Mouse (Mus musculus) forebrain, embryonic 13.5 days (tissue): ENCODE measurements around the gene Nphp3. TPM values are rescaled to one million over a fixed set of nuclear protein-coding genes. Genes with fewer than 3 reads are reported as not detected.

Experiments used
- ATAC-seq: fragments of 200-750 bp; cut with Nextera tagmentation; 2 replicates; pipeline ENCODE4 v1.8.0; 2017
- H3K27ac ChIP-seq: fragments of 300-500 bp; sonication (generic); 2 replicates; pipeline ENCODE4 v1.5.1; 2015; ENCODE audit warnings: inconsistent platforms, mild to moderate bottlenecking, moderate library complexity
- H3K27me3 ChIP-seq: fragments of 300-500 bp; sonication (generic); 2 replicates; pipeline ENCODE4 v1.6.1; 2015; ENCODE audit warnings: mild to moderate bottlenecking, inconsistent platforms
- H3K36me3 ChIP-seq: fragments of 300-500 bp; sonication (generic); 2 replicates; pipeline ENCODE4 v1.6.1; 2015; ENCODE audit warnings: mild to moderate bottlenecking, inconsistent platforms; ENCODE audit not compliant: poor library complexity, severe bottlenecking
- H3K4me1 ChIP-seq: fragments of 300-500 bp; sonication (generic); 2 replicates; pipeline ENCODE4 v1.6.1; 2015; ENCODE audit warnings: inconsistent platforms
- H3K4me2 ChIP-seq: fragments of 300-500 bp; sonication (generic); 2 replicates; pipeline ENCODE4 v1.6.1; 2015; ENCODE audit warnings: inconsistent platforms, mild to moderate bottlenecking, moderate library complexity
- H3K4me3 ChIP-seq: fragments of 300-500 bp; sonication (generic); 2 replicates; pipeline ENCODE4 v1.5.1; 2015; ENCODE audit warnings: mild to moderate bottlenecking, inconsistent platforms
- H3K9ac ChIP-seq: fragments of 300-500 bp; sonication (generic); 2 replicates; pipeline ENCODE4 v1.6.1; 2015; ENCODE audit warnings: mild to moderate bottlenecking, inconsistent platforms
- H3K9me3 ChIP-seq: fragments of 300-500 bp; sonication (generic); replicated peaks from 2 replicates; pipeline ENCODE4 v1.6.1; 2016; ENCODE audit warnings: inconsistent platforms
- WGBS: fragments of 180-500 bp; shearing (Covaris S2); methylation state at CpG from one replicate; pipeline ENCODE4 v1.1.7; 2015; 5-methylcytosine and 5-hydroxymethylcytosine counted together
- polyA plus RNA-seq: library from polyadenylated mRNA; unstranded; fragments of >200 nt; fragmentation: Nextera tagmentation; extraction: Ambion mirVana; gene quantifications from 2 replicates; pipeline ENCODE4 v1.2.1, GENCODE M21; 2015

The Nphp3 gene
- 2.9 and 3.1 TPM in 2 replicates for polyA plus RNA-seq

DNA sequence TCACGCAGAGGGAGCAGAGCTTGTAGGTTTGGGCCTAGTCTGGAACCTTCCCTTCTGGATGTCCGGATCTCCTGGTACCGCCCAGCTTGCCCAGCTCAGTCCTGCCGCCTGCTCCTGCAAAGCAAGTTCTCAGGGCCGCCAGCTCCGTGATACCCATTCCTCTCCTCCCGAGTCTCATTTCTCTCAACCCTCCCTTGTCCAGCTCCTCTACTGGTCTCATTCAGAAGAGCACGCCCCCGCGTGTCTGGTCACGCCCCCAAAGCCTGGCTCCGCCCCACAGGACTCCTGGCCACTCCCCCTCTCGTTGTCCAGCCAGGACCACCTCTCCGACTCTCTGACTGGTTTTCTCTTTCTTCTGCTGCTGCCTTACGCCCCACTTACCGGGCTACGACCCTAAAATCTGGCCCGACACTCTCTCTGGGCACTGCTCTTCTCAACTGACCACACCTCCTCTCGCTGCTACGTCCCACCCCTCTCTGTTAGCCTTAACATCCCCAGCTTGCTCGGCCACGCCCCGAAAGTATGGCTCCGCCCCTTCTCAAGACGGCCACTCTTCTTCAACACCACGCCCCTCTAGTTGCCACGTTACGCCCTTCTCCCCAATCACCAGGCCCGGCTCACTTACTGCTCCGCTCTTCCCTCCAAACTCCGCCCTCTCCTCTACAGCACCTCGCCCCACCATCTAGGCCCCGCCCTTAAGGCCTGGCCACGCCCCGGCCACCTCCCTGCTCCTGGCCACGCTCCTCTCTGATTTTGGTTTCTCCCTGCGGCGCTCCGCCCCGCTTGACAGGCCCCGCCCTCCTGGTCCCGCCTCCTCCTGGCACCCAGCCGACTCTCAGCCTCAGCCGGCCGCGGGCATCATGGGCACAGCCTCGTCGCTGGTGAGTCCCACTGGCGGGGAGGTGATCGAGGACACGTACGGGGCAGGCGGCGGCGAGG is at the start of gene Nphp3:
Nphp3 (plus strand) TSS at position 624 of the 939 bp plus-strand sequence.
- H3K4me1 ChIP-seq, result 0 out of 2 replicates have a peak, but pooled peaks cover 9% of the 10 kb centered on the region
- H3K4me3 ChIP-seq, result peak within 1 kb of the TSS; percentile 67
- H3K9ac ChIP-seq, result peak within 1 kb of the TSS; percentile 71
- peak; percentile 98 for ATAC-seq
- WGBS, result 1% methylated on average over 55 of the region's 55 CpGs
- no peaks in the 10 kb centered on the region for H3K36me3 ChIP-seq
- H3K4me2 ChIP-seq, result peak within 1 kb of the TSS; percentile 72
- H3K9me3 ChIP-seq, result no peaks in the 10 kb centered on the region
- H3K27me3 ChIP-seq, result peaks cover 3% of the 10 kb centered on the region
- peak within 1 kb of the TSS; percentile 69 for H3K27ac ChIP-seq

DNA sequence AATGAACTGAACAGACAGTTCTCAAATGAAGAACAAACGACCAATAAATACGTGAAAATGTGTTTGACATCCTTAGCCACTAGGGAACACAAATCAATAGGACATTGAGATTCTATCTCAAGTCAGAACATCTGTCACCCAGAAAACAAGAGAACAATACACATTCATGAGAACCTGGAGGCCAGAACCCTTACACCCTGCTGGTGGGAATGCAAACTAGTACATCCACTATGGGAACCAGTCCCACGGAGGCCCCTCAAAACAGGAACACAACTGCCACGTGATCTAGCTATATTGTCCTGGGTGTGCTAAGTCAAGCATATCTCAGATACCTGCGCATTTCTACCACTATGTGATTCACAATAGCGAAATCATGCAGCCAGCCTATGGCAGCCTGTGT is 43.6 kb upstream of the Nphp3 start:
- no peaks in the 10 kb centered on the region for H3K27me3 ChIP-seq
- H3K9ac ChIP-seq, result no peak overlapping the region
- 77% methylated on average over 6 of the region's 6 CpGs for WGBS
- no peak overlapping the region for H3K4me2 ChIP-seq
- no peaks in the 10 kb centered on the region for H3K9me3 ChIP-seq
- no peak for ATAC-seq
- H3K4me1 ChIP-seq, result no peaks in the 10 kb centered on the region
- H3K36me3 ChIP-seq, result no peaks in the 10 kb centered on the region
- no peak overlapping the region for H3K4me3 ChIP-seq
- H3K27ac ChIP-seq, result no peak overlapping the region

DNA sequence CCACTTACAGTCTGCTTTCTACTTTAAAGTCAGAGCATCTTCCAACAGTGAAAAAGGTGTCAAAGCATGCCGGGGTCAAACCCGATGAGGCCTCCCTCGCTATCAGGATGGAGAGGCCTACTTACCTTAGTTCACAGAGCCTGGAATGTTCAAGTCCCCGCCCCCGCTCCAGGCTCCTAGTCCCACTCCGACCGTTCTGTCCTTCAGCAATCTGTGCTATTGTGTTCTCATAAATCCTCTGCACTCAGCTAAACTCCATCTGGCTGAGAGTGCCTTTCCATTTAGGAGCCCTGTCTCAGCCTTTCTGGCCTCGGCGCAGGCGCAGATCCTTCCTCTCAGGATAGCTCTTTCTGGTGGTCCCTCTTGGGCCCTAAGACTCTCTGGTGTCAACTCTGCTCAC is 42.4 kb upstream of the Nphp3 start:
- Histone ChIP-seq H3K36me3 (no peaks in the 10 kb centered on the region), H3K4me2 (no peak overlapping the region), H3K27me3 (no peaks in the 10 kb centered on the region), H3K27ac (no peak overlapping the region), H3K9me3 (no peaks in the 10 kb centered on the region), H3K4me3 (no peak overlapping the region), H3K9ac (no peak overlapping the region), H3K4me1 (no peaks in the 10 kb centered on the region)
- 79% methylated on average over 10 of the region's 10 CpGs for WGBS
- ATAC-seq, result no peak

DNA sequence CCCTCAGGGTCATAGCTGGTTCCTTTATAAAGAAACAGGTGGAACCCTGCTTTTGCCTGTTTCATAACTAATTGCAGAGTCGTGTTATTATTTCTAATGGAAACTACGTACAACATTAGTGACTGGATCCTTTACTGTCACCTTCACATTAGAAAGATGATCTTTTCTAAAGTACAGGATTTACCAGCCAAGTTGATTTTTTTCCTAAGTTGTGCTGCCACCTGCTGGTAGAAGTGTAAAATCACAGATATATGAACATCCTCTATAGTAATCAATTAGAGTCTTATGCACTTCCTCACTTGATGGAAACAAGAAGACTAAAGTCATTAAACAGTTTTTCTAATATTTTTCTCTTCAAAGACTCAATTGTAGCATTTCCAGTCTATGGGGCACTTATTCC is 5.8 kb upstream of the Nphp3 start:
- Histone ChIP-seq H3K36me3 (no peaks in the 10 kb centered on the region), H3K9me3 (no peaks in the 10 kb centered on the region), H3K4me1 (no peaks in the 10 kb centered on the region), H3K27me3 (peaks cover 3% of the 10 kb centered on the region), H3K9ac (no peak overlapping the region), H3K4me2 (no peak overlapping the region), H3K4me3 (no peak overlapping the region), H3K27ac (no peak overlapping the region)
- no peak for ATAC-seq
- 10% methylated on average over 2 of the region's 2 CpGs for WGBS

DNA sequence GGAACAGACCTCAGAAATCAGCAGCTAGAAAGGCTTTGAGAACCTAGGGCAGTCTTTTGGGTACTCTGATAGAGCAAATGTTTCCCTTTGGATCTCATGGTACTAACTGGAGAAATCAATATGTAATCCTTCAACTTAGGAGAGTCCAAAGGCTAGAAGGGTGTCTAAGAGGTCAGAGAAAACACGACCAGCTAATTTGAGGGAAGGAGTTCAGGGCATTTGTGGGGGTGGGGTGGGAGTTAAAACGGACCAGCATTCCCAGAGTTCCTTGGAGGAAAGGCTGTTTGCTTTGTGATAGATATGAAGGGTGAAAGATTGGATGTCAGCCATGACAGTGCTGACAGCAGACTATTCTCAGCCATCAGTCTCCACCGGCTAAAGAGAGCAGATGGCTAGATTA is 1.7 kb upstream of the Nphp3 start:
- ATAC-seq, result no peak
- no peak overlapping the region for H3K27ac ChIP-seq
- no peaks in the 10 kb centered on the region for H3K36me3 ChIP-seq
- no peak overlapping the region for H3K4me2 ChIP-seq
- H3K27me3 ChIP-seq, result peaks cover 3% of the 10 kb centered on the region
- no peak overlapping the region for H3K4me3 ChIP-seq
- H3K9me3 ChIP-seq, result no peaks in the 10 kb centered on the region
- 0 out of 2 replicates have a peak, but pooled peaks cover 9% of the 10 kb centered on the region for H3K4me1 ChIP-seq
- H3K9ac ChIP-seq, result no peak overlapping the region
- 68% methylated on average over 3 of the region's 3 CpGs for WGBS

DNA sequence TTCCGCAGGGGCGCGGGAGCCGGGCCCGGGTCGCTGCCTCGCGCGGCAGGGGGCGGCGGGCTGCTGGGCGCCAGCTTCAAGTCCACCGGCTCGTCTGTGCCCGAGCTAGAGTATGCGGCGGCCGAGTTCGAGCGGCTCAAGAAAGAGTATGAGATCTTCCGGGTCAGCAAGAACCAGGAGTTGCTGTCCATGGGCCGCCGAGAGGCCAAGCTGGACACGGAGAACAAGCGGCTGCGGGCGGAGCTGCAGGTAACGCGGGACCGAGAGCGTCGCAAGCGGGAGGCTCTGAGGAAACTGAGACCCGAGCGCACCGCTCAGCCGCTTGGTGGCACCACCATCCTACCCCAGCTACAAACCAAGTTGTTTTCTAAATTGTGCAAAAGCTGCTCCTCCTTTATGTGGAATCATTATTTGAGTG is 578 bp downstream of the Nphp3 start:
- Histone ChIP-seq H3K9ac (peak overlapping the region; percentile 71), H3K4me2 (peak overlapping the region; percentile 72), H3K36me3 (no peaks in the 10 kb centered on the region), H3K4me1 (0 out of 2 replicates have a peak, but pooled peaks cover 9% of the 10 kb centered on the region), H3K4me3 (peak overlapping the region; percentile 67), H3K9me3 (no peaks in the 10 kb centered on the region), H3K27ac (peak overlapping the region; percentile 69), H3K27me3 (peaks cover 3% of the 10 kb centered on the region)
- ATAC-seq, result peak; percentile 65
- under 1% methylated on average over 37 of the region's 37 CpGs for WGBS

DNA sequence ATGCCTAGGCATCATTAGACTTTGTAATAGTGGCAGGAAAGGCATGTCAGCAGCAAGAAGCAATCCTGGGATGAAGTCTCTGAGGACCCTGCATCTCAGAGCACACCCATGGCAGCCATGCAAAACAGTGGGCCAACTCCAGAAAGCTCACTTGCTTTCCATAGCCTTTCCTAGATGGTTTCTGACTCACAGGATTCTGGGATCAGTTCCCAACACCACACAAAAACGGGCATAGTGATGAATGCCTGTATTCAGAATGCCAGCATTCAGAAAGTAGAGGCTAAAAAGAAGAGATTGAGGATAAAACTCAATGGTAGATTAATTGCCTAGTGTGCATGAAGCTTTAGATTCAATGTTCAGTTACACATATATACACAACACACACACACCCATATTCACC is 12.2 kb downstream of the Nphp3 start:
- 56% methylated on average over 1 of the region's 1 CpGs for WGBS
- Histone ChIP-seq H3K9ac (no peak overlapping the region), H3K27me3 (no peaks in the 10 kb centered on the region), H3K4me1 (no peaks in the 10 kb centered on the region), H3K9me3 (no peaks in the 10 kb centered on the region), H3K36me3 (peaks cover 22% of the 10 kb centered on the region; the same call in 1 of the 2 replicates), H3K4me2 (no peak overlapping the region), H3K27ac (no peak overlapping the region), H3K4me3 (no peak overlapping the region)
- ATAC-seq, result no peak

DNA sequence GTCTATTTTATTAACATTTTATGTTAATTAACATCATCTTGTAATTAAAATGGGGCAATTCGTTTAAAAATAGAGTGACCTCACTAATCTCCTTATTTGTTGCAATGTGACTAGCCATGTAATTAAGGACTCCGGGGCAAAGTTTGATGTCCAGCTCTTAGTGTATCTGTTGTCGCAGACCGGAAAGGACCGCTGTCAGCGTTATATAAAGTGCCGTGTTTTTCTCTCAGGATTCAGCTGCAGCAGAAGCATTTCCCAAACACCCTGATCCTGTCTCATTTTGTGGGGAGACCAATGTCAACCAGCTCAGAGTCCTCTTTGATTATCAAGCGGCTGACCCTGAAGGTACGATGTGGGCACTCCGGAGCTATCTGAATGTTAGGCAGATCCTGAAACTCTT is 18.7 kb downstream of the Nphp3 start:
- ATAC-seq, result no peak
- Histone ChIP-seq H3K4me3 (no peak overlapping the region), H3K9ac (no peak overlapping the region), H3K27ac (no peak overlapping the region), H3K4me1 (no peaks in the 10 kb centered on the region), H3K9me3 (no peaks in the 10 kb centered on the region), H3K4me2 (no peak overlapping the region), H3K27me3 (no peaks in the 10 kb centered on the region), H3K36me3 (peaks cover 32% of the 10 kb centered on the region)
- 91% methylated on average over 10 of the region's 10 CpGs for WGBS

DNA sequence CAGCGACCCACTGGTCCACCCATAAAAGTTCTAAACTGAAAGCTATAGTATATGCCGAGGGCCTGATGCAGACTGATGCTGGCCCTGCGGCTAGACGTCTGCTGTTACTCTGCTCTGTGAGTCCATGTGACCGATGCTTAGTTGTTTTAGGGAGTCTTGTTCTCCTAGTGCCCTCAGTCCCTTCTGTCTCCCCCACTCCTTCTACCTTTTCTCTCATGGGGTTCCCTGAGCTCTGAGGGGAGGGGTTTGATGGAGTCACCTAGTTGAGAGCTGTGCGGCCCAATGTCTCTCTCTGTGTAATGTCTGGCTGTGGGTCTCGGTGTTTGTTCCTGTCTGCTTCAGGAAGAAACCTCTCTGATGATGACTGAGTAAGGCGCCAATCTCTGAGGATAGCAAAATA is 24.8 kb downstream of the Nphp3 start:
- Histone ChIP-seq H3K27me3 (no peaks in the 10 kb centered on the region), H3K9ac (no peak overlapping the region), H3K9me3 (no peaks in the 10 kb centered on the region), H3K27ac (no peak overlapping the region), H3K4me3 (no peak overlapping the region), H3K4me1 (no peaks in the 10 kb centered on the region), H3K36me3 (peaks cover 34% of the 10 kb centered on the region), H3K4me2 (no peak overlapping the region)
- 96% methylated on average over 8 of the region's 8 CpGs for WGBS
- ATAC-seq, result no peak

DNA sequence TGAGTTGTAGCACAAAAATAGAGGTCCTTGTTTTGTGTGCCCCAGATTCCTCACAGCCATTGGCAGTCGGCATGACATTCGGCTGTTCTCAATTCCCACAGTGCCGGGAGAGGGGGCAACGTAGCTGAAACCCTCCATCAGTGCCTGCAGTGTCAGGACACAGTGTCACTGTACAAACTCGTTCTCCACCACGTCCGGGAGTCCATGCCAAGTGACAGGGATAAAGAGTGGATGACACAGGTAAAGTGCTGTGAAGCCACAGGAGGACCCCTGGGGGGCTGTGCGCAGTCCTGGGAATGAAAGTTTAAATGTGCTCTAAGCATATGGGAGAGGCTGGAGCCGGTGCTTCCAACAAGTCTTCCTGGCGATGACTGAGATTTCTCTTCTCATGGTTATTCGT is 27.5 kb downstream of the Nphp3 start:
- 94% methylated on average over 11 of the region's 11 CpGs for WGBS
- Histone ChIP-seq H3K27ac (no peak overlapping the region), H3K9ac (no peak overlapping the region), H3K4me1 (no peaks in the 10 kb centered on the region), H3K36me3 (peaks cover 32% of the 10 kb centered on the region), H3K4me3 (no peak overlapping the region), H3K4me2 (no peak overlapping the region), H3K27me3 (no peaks in the 10 kb centered on the region), H3K9me3 (no peaks in the 10 kb centered on the region)
- ATAC-seq, result no peak

DNA sequence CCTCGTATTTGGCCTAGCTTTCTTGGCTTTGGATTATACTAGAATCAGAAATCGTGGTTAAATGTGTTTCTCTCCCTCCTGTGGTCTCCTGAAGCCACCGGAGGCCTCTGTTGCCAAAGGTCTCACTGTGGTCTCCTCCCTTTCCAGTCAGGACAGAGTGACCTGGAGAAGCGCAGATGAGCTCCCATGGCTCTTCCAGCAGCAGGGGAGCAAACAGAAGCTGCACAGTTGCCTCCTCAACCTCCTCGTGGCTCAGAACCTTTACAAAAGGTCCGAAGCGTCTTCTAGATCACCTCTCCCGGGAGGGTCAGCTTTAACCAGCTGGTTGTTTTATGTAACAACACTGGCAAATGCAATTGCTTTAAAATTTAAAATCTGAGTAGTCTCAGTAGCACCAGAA is 31.9 kb downstream of the Nphp3 start:
- Histone ChIP-seq H3K4me3 (no peak overlapping the region), H3K36me3 (peaks cover 22% of the 10 kb centered on the region), H3K4me2 (no peak overlapping the region), H3K9ac (no peak overlapping the region), H3K27me3 (no peaks in the 10 kb centered on the region), H3K9me3 (no peaks in the 10 kb centered on the region), H3K4me1 (no peaks in the 10 kb centered on the region), H3K27ac (no peak overlapping the region)
- WGBS, result 87% methylated on average over 8 of the region's 8 CpGs
- no peak for ATAC-seq

DNA sequence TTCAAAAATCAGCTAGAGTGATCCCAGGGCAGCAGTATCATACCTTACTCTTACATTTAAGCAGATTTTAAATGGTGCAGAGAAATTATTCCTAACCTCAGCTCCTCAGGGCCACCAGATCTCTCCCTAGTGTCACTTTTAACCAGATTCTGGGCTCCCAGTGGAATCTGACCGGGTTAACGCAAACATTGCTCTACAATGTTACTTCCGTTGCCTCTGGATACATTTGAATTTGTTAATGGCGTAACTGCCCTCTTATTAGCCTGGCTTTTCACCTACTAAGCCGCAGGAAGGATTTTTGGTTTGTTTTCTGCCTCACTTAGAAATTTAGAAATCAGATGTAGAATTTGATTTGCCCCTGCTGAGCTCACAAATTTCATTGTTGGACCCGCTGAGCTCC is 32.4 kb downstream of the Nphp3 start:
- no peak overlapping the region for H3K4me2 ChIP-seq
- ATAC-seq, result no peak
- H3K9ac ChIP-seq, result no peak overlapping the region
- WGBS, result 74% methylated on average over 6 of the region's 6 CpGs
- H3K27ac ChIP-seq, result no peak overlapping the region
- H3K36me3 ChIP-seq, result peaks cover 21% of the 10 kb centered on the region
- H3K9me3 ChIP-seq, result no peaks in the 10 kb centered on the region
- H3K27me3 ChIP-seq, result no peaks in the 10 kb centered on the region
- no peak overlapping the region for H3K4me3 ChIP-seq
- no peaks in the 10 kb centered on the region for H3K4me1 ChIP-seq
